Mouse (Mus musculus): ENCODE measurements around the gene Eif4e3. TPM values are rescaled to one million over a fixed set of nuclear protein-coding genes. Genes with fewer than 3 reads are reported as not detected.

Gene Eif4e3
- total RNA-seq, 2 experiments from 2014 or later, result 21.6 to 25.2 TPM

DNA sequence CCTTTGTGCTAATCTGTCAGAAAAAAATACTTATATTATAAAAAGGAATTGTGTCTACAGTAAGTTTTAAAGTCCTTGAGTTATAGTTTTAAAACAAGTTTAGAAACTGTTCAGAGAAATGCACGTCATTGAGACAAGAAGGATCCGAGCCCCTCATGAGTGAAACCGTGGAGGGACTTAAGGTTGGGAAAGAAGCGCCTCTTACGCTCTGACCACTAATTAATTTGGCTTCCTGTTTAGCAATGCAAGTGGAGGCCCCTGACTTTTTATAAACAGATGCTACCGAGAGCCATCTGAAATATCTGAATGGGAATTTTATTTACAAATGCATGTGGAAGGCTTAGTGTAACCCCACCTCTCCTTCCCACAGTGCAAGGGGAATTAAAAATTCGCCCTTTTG, 41.3 kb downstream of the Eif4e3 start:
- no peak for DNase-seq (ENCODE audit: low spot score in 2 of 2)

DNA sequence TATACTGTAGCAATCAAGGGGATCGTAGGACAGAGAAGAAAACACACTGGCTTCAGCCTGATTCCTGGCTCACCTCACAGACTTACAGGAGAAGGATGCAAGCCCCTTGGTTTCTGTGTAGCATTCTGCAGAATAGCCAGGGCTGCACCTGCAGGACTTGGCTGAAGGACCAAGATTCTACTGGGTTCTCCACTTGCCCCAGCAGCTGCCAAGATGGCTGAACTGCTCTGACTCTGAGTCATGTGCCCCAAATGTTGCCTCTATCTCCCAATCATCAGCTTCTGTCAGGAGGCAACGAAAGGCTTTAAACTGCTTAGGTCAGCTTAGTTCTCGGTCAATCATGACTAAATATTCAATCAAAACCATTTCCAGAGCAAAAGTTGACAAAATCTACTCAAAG, 42.0 kb downstream of the Eif4e3 start:
- DNase-seq (ENCODE audit: low spot score in 2 of 2), result no peak

DNA sequence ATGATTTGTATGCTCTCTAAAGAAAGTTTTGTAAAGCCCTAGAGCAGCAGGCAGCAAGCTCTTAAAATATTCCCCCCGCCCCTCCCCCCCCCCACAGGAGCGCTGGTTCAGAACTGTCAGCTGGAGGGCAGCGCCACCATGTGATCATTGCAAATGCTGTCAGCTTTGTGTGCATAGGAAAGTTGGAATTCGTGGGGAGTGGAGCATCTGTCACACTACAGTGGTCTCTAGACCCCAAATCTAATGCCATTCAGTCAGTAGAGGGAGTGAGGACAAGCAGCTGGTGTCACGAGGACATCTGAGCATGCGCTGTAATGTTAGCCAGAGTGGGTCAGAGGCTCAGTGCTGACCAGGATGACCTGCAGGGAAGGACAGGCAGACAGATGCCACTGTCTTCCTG, 42.9 kb downstream of the Eif4e3 start:
- no peak for DNase-seq (ENCODE audit: low spot score in 2 of 2)

DNA sequence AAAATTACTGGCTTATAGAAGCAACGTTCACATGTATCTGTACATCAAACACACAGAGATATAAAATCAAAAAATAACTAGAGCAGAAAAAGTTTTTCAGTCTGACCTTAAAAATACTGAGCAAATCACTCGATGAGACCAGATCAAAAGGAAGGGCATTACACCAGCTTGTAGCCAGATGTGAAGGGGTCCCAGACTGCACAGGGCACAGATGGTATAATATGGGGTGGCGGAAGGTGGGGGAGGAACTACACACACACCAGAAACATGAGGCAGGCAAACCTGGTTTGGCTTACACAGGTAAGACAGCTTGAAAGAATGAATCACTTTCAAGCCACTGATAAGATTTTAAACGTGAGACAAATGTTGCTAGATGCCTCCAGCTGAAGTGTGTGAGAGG, 45.4 kb downstream of the Eif4e3 start:
- no peak for DNase-seq (ENCODE audit: low spot score in 2 of 2)

DNA sequence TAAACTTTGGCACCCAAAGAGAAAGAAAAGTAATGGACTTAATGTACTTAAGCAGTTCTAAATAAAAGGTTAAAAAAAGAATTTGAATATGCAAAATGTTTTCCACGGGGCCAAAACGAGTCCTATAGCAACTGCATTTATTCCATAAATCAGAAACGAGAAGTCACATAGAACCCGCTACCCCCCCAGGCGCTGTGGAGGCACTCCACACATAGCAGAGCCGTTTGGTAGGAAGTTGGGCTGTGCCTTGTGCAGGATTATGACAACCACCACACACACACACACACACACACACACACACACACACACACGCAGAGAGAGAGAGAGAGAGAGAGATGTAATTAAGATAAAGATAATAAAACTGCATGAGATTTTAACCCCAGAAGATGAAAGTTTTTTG, 46.1 kb downstream of the Eif4e3 start:
- no peak for DNase-seq (ENCODE audit: low spot score in 2 of 2)

DNA sequence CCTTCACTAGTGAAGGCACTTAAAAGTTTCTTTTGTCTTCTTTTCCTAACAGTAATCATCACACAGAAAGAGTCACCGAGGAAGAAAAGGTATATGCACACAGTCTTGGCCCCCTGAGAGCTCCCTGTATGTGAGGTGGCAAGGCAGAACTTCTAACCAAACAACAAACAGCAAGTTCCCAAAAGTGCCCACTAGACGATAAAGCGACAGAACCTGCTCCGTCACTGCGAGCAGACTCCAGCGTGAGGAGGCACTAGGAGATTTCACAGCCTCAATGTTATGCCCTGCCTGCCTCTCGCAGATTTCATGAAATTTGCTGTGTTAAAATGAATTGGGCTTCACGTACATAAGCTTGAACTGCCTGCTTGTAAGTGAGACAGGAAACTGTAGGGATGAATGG, 46.6 kb downstream of the Eif4e3 start:
- DNase-seq (ENCODE audit: low spot score in 2 of 2), result no peak

DNA sequence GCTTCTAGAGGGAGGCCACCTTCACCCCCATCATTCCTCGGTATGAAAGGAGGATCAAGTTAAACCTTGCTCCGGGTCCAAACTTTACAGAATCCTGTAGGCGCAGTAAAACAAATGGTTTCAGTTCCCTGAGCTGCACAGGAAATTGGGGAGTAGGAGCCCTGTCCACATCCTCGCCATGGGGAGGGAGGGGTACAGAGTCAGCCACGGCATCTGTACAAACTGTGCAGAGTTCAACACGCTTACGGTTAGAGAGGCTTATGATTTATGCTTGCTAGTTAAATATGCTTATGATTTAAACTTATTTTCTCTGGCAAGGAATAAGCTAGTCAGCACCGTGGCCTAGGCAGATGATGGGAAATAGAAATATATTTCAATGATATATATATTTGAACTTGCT, 47.1 kb downstream of the Eif4e3 start:
- no peak for DNase-seq (ENCODE audit: low spot score in 2 of 2)

DNA sequence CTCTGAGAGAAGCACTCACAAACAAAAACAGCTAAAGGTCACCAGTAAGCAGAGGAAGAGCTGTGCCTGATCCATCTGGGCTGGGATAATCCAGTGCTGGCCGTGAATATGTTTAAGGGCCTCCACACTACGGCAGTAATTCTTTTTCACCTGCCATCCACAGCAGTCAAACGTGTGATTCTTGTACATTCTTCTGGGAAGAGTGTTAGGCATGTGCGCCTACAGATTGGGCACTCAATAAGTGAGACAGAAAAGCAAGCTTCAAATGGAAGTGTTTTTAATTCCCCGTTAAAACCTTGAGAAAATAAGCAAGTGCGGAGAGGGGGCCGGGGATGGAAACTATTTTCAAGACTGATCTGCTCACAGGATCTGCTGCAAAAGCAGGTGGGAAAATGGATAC, 48.7 kb downstream of the Eif4e3 start:
- DNase-seq (ENCODE audit: low spot score in 2 of 2), result no peak

DNA sequence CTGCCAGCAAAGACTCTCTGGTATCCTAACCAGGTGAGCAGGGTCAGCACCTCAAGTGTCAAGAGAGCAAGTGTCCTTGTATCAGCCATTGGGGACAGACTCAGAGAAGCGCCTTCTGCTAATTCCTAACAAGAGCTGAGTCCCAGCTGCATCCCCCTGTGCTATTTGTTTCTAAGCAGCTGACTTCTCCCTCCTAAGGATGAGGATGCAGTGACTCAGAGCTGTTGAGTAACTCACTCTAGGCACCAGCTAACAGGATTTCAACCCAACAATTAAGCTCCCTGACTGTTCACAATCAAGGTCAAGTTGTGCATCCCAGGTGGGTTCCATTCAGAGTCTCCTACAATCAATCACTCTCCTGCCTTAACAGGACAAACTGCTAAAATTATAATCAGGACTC, 49.2 kb downstream of the Eif4e3 start:
- DNase-seq (ENCODE audit: low spot score in 2 of 2), result no peak

DNA sequence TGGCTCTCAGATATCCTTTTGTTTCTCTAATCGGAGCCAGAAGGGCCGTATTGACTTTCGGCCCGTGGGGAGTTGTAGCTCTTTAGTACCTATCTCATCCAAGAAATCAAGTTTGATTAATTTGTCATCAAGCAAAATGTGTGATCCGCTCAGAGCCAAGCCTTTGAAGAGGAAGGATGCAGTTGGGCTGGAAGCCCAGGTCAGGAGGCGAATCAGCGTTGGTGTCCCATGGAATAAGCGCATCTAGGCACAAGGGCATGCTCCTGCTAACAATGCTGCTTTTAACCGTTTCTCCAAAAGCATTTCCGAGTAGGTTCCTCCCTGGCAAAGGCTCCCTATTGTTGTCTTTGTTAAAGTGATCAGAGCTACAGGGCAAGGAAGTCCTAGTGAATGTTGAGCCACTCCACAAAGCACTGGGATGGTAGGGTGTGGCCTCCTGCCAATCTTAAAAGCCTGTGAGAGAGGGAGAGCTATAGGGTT, 51.3 kb downstream of the Eif4e3 start:
- DNase-seq (ENCODE audit: low spot score in 2 of 2), result no peak

DNA sequence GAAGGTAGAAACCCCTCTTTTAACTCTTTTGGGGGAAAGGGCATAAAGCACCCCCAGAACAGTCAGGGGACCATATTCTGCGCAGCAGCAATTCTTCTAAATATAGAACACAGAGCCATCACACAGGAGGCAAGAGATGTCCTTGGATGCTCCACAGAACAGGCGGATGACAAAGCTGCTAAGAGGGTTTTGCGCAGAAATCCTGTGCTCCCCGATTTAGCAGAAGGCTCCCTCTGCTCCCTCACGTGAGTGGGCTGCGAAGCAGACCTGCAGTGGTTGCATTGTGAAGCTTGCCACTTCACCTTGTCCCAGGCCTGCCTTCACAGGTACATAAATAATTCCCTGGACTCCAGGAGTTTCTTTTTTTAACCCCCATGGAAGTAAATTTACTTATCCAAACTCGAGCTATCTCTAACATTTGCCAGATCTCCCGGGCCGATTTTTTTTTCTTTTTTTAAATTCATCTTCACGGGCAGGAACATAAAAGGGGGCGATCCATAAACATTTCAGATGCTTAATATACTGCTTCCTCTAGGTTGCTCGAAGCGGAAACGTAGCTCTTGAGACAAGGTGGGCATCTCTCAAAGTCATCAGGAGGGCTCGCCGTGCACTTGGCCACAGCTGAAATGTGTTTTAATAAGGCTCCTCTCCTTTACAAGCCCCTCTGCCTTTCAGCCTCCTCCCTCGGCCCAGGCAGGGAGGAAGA, 51.9 kb downstream of the Eif4e3 start:
- DNase-seq (ENCODE audit: low spot score in 2 of 2), result no peak

DNA sequence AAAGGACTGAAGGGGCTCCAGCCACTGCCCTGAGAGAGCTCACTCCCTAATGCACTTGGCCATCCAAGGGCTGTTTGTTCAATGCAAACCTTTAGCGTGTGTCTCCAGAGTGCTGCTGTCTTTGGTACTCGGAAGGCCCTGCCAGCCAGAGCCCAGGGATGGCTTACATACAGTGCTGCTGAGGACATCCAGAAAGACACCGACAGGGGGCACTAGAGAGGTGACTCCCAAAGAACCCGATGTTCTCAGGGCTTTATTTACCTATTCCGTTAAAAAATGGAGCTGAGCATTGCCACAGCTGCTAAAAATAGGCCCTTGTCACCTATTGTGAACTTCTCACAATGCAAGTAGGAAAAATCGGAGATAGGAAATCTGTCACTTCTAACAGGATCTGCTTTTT, 54.7 kb downstream of the Eif4e3 start:
- DNase-seq (ENCODE audit: low spot score in 2 of 2), result no peak

DNA sequence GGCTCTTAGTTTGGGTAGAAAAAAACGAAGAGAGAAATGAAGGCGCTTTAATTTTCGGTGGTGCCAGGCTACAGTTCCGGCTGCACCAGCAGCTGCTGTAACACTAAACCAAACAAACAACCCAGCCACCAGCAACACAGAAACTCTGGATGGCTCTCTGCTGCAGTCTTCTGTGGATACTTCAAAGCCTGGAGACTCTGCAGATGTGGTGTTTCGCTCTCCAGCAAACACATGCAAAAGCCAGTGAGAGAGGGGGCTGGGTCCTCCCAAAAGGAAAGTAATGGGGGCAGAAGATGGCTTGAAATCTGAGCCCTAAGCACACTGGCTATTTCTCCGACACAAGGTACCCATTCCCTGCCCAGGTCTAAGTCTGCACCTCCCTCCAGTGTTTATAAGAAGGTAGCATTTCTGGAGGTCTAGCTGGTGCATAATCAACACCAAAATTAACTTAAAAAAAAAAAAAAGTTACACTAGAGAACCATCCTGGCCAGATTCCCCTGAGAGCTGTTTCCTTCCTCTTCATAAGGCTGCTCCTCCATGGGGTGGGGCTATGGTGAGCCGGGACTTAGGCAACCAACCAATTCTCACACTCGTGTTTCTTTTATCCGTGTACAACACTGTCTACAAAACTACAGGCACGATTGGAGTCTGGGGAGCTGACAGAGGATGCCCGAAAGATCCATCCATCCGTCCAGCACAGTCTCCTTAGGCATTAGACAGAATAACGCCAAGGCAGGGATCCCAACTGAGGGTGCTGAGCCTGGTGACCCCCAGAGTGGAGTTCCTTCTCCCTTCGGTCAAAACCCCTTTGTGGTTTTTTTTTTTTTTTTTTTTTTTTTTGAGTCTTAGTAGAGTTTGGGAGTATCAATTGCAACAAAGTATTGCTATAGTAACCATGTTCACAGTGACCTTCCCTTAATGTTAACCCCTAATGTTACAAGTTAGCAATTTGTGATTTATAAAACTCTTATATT, 55.8 kb downstream of the Eif4e3 start:
- no peak for DNase-seq (ENCODE audit: low spot score in 2 of 2)

DNA sequence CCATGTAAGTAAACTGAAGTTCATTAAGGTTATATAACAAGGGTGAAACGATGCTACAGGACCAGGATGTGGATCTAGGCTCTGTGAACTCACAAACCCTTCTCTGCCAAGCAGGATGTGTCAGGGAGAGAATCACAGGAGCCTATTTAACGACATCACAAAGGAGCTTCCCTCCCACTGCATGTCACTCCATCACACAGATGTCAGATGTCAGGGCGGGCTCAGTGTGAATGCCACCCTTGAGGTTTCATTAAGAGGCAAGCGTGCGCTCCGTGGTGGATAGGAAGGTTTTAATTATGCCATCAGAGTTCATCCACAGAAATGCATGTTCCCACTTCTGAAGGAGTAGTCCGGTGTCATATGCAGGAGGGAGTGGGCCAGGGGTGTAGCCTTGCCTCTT, 60.5 kb downstream of the Eif4e3 start:
- DNase-seq (ENCODE audit: low spot score in 2 of 2), result no peak

DNA sequence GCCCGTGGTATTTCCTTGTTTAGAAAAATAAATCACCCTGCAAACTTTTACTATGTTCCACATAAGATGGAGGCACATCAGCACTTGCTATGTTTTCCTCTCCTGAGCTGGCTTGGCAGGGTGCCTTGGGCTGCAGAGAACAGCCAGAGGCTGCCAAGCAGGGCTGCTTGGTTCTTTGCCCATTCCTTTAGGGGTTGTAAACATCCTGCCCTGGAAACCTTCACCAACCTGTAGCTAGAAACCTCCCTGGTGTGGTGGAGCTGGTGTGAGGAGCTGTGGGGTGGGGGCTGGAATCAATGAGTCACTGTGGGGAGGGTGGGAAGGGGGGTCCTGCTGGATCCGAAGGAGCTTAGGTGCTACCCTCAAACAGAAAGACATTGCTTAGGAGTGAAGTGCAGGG, 61.8 kb downstream of the Eif4e3 start:
- DNase-seq (ENCODE audit: low spot score in 2 of 2), result no peak

DNA sequence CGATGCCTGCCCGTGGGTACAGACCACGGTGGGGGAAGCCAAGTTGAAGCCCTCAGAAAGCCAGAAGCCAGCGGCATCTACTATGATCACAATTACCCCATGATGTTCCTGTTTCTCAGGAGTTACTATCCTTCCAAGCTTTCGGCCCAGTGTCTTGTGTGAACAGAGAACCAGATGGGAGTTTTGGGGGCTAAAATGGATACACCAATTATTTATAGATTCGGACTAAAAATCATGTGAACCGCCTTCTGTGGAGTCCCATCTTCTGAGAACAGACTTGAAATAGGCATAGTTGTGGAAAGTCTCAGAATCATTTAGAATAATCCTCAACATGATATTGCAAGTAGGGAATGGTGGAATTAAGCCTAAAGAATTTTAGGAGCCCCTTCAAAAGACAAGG, 64.1 kb downstream of the Eif4e3 start:
- no peak for DNase-seq (ENCODE audit: low spot score in 2 of 2)

DNA sequence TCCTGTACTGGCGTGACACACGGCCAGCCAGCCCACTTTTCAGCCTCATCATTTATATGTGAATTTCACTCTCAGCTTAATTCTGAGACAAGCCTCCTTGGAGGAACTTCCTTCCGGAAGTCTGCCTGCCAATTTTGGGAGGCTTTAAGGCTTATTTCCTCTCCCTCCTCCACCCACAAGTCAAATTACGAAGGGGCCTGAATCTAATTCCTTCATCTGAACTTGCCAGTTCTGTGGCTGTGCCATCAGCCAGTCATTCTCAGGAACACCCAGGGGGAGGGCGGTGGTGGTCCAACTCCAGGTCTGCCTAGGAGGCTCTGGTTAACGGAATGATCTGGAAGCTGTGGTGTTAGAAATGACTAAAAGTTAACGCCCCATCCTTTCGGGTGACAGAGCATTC, 65.7 kb downstream of the Eif4e3 start:
- DNase-seq (ENCODE audit: low spot score in 2 of 2), result no peak

DNA sequence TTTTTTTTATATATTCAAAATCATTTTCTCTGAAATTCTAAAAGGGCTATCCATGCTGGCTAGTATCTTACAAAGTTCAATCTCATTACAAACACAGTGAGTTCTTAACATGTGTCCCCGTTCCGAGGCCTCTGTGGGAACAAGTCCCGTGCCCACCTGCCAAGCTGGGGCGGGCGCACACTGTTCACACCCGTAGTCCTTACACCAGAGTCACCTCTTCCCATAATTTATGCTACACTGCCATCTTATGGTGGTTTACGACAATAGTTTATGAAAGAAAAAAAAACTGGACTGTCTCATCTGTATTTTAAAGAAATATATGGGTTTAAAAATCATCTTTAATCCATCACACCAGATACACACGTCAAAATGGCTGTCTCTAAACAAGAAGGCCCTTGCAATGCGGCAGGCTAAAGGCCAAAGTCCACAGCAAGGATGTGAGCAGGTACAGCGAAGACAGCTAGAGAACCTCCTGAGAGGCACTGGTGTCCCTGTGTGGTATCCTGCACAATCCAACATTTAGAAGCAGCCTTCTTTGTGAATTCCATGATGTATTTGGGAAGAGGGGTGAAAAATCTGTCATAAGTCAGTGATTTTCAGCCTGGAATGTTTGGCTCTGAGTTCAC, 66.3 kb downstream of the Eif4e3 start:
- DNase-seq (ENCODE audit: low spot score in 2 of 2), result peak in 1 of 2 experiments; percentile 69

DNA sequence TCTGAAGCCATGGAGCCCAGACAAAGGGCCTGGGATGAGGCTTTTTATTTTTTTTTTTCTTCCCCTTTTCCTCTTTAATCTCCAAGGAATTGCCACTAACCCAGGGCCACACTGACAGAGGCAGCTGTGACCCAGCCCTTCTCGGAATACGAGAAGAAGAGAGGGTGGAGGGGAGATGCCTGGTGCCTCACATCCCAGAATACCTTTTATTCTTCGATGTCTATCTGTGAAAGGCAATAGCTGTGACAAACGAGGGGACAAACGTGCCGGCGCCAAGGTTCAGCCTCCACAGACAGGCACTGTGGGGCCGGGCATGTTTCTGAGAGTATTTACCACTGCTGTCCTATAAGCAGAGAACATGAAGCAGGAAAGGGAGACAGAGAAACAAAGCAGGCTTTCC, 66.9 kb downstream of the Eif4e3 start:
- DNase-seq (ENCODE audit: low spot score in 2 of 2), result no peak

DNA sequence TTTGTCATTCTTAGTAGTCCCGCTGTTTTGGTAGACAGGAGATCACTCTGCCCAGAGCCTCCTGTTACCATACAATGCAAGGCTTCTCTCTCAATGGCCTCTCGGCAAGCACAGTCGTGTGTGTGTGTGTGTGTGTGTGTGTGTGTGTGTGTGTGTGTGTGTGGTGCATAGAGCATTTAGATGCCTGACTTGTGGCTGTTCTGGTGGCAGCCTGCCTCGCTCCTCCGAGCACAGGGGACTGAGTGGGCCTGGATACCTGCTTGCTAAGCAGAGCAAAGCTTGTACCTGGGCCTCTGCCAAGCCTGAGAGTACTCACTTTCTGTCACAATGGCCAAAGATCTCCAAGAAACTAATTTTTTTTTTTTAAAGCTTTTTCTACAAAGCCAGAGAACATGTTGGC, 67.3 kb downstream of the Eif4e3 start:
- no peak for DNase-seq (ENCODE audit: low spot score in 2 of 2)

DNA sequence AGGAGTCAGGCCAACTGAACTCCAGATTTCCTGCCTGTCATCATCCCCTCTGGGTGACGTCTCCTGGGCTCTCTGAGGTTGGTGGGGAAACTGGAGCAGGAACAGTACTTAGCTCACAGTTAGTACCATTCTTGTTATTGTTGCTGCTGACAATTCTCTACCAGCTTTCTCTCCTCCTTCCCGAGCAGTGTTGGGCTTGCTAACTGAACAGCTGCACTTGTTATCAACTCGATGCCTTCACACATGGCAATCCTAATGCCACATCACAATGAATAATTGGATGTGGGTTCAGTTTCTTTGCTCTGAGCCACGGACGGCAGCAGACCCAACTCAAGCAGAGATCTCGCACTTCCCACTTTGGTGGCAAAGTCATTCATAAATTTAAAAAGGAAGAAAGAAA, 89.5 kb downstream of the Eif4e3 start:
- peak; percentile 13 to 30 for DNase-seq (ENCODE audit: low spot score in 2 of 2)

DNA sequence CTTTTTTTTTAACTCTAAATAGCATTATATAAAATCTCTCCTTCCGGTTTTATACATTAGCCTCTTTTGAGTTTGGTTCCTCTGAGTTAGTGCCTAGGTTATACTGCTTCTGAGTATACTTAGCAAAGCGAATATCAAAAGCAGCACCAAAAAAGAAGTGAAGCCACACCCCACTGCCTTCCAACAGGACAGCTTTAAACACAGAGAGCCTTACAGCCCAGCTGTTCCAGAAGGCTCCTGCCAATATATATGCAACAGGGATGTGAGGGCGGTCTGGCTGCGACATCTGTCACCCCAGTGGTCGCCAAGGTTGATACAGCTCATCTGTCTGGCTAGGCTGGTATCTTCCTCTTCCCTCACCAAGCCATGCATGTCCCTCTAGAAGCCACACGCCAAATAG, 90.9 kb downstream of the Eif4e3 start:
- no peak for DNase-seq (ENCODE audit: low spot score in 2 of 2)
